Mouse (Mus musculus) liver, embryonic 11.5 days (tissue): ENCODE data around the gene Smurf2. TPM values are rescaled to one million over a fixed set of nuclear protein-coding genes. Genes with fewer than 3 reads are reported as not detected.
"Not testable (repeated sequence)": the region's sequence is repeated elsewhere in the genome, so short reads cannot be mapped to it uniquely, and the experiment has no call there.

Experiments
- ATAC-seq: fragments of 200-750 bp; cut with Nextera tagmentation; replicated peaks from 2 replicates; pipeline ENCODE4 v1.8.0; 2017; ENCODE audit warnings: moderate number of reproducible peaks, mild to moderate bottlenecking, moderate TSS enrichment, moderate library complexity; ENCODE audit not compliant: low FRiP score
- DNase-seq: peaks from one replicate; pipeline ENCODE4 v3.0.0-alpha.2; 2017; ENCODE audit warnings: low spot score
- H3K27ac ChIP-seq: fragments of 300-500 bp; sonication (generic); 2 replicates; pipeline ENCODE4 v1.5.1; 2014; ENCODE audit warnings: mild to moderate bottlenecking, low read depth, low read length, control low read depth
- H3K27me3 ChIP-seq: fragments of 300-500 bp; sonication (generic); replicated peaks from 2 replicates; pipeline ENCODE4 v1.6.1; 2014; ENCODE audit warnings: low read length, mixed read lengths; ENCODE audit not compliant: control insufficient read depth, insufficient read depth
- H3K36me3 ChIP-seq: fragments of 300-500 bp; sonication (generic); 2 replicates; pipeline ENCODE4 v1.6.1; 2014; ENCODE audit warnings: mild to moderate bottlenecking, low read length, moderate library complexity, mixed read lengths; ENCODE audit not compliant: control insufficient read depth, insufficient read depth
- H3K4me1 ChIP-seq: fragments of 300-500 bp; sonication (generic); replicated peaks from 2 replicates; pipeline ENCODE4 v1.6.1; 2014; ENCODE audit warnings: low read length, mixed read lengths; ENCODE audit not compliant: control insufficient read depth, insufficient read depth
- H3K4me2 ChIP-seq: fragments of 300-500 bp; sonication (generic); 2 replicates; pipeline ENCODE4 v1.6.1; 2014; ENCODE audit warnings: mild to moderate bottlenecking, control low read depth, moderate library complexity
- H3K4me3 ChIP-seq: fragments of 300-500 bp; sonication (generic); 2 replicates; pipeline ENCODE4 v1.5.1; 2014; ENCODE audit warnings: low read depth, low read length, control low read depth
- H3K9ac ChIP-seq: fragments of 300-500 bp; sonication (generic); 2 replicates; pipeline ENCODE4 v1.6.1; 2014; ENCODE audit warnings: low read depth, low read length, control low read depth
- H3K9me3 ChIP-seq: fragments of 300-500 bp; sonication (generic); 2 replicates; pipeline ENCODE4 v1.6.1; 2016; ENCODE audit warnings: low read length, inconsistent platforms, mixed read lengths; ENCODE audit not compliant: control insufficient read depth
- WGBS: fragments of 180-500 bp; shearing (Covaris S2); extraction: QIAGEN DNeasy Blood & Tissue Kit; methylation state at CpG from one replicate; pipeline ENCODE4 v1.1.7; 2014; 5-methylcytosine and 5-hydroxymethylcytosine counted together
- polyA plus RNA-seq: library from polyadenylated mRNA; unstranded; fragments of >200 nt; fragmentation: Nextera tagmentation; extraction: Ambion mirVana; gene quantifications from 2 replicates; pipeline ENCODE4 v1.2.1, GENCODE M21; 2014

Smurf2 gene
- polyA plus RNA-seq, 1 experiment from 2014 or later = 9.6 TPM

- Histone ChIP-seq H3K27ac (peak overlapping the region; percentile 99), H3K4me3 (peak overlapping the region; percentile 94), H3K27me3 (no peaks in the 10 kb centered on the region), H3K9ac (peak overlapping the region; percentile 100), H3K9me3 (no peaks in the 10 kb centered on the region), H3K36me3 (peaks cover 31% of the 10 kb centered on the region), H3K4me1 (peaks cover 4% of the 10 kb centered on the region; the same call in 1 of the 2 replicates), H3K4me2 (peak overlapping the region; percentile 88)
- ATAC-seq (peak; percentile 77), DNase-seq (peak; percentile 100)
- under 1% methylated on average over 79 of the region's 79 CpGs for WGBS
These were observed 132.3 kb downstream of the Smurf2 start for GRCm38 (mm10) chr11:106788026-106788774.

DNA sequence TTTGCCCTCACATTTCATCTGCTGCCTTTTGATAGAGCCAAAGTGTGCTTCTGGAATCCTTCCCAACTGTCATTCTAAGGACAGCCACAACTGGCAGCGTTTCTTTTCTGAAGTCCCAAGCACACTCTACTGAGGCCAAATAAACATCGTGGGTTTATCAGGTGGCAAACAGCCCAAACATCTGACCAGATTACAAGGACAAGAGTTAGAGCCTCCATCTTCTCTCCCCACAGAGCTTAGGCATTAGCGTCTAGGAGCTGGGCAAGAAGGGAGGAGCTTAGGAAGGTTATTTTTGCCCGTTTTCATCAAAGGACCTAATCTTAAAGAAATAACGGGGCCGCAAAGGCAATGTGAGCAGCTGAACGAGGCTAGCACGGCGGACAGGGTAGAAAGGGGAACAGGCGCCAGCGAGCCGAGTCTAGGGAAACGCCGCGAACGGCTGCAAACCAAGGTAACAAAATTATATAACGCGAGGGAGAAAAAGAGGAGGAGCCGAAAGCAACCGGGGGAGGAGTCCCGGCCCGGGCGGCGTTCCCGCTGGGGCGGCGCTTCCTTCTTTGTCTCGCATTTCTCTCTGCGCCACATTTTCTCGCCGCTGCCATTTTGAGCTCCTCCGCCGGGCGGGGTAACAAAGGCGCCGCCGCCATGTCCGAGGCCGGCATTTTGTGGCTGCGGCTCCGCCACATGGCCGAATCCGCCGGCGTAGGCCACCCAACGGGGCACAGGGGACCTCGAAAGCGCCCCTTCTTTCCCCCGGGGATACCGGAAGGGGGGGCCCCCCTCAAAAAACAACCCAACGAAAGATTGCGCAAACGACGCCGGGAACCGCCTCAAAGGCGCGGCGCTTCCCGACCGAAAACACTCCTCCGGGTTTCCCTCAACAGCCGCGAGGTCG, 133.1 kb downstream of the Smurf2 start:
- peak overlapping the region; percentile 94 for H3K4me3 ChIP-seq
- under 1% methylated on average over 65 of the region's 65 CpGs for WGBS
- peaks cover 36% of the 10 kb centered on the region for H3K36me3 ChIP-seq
- DNase-seq (peak; percentile 83), ATAC-seq (peak; percentile 35)
- H3K9me3 ChIP-seq = no peaks in the 10 kb centered on the region
- peak overlapping the region; percentile 100 for H3K9ac ChIP-seq
- peaks cover 4% of the 10 kb centered on the region; the same call in 1 of the 2 replicates for H3K4me1 ChIP-seq
- peak overlapping the region; percentile 99 for H3K27ac ChIP-seq
- peak overlapping the region; percentile 94 for H3K4me2 ChIP-seq
- no peaks in the 10 kb centered on the region for H3K27me3 ChIP-seq

GRCm38 (mm10) chr11:106785043-106785442, 135.5 kb downstream of the Smurf2 start:
- no peak overlapping the region for H3K4me3 ChIP-seq
- 91% methylated on average over 1 of the region's 1 CpGs for WGBS

GRCm38 (mm10) chr11:106784476-106784875, 136.0 kb downstream of the Smurf2 start:
- DNase-seq = no peak
- no peak for ATAC-seq

More at GRCm38 (mm10) chr11:106785043-106785442, 135.5 kb downstream of the Smurf2 start:
- Histone ChIP-seq H3K27ac (no peak overlapping the region), H3K9me3 (no peaks in the 10 kb centered on the region), H3K4me1 (peaks cover 2% of the 10 kb centered on the region; the same call in 1 of the 2 replicates), H3K27me3 (no peaks in the 10 kb centered on the region), H3K36me3 (peaks cover 44% of the 10 kb centered on the region), H3K4me2 (no peak overlapping the region), H3K9ac (no peak overlapping the region)
- ATAC-seq (no peak), DNase-seq (no peak)

DNA sequence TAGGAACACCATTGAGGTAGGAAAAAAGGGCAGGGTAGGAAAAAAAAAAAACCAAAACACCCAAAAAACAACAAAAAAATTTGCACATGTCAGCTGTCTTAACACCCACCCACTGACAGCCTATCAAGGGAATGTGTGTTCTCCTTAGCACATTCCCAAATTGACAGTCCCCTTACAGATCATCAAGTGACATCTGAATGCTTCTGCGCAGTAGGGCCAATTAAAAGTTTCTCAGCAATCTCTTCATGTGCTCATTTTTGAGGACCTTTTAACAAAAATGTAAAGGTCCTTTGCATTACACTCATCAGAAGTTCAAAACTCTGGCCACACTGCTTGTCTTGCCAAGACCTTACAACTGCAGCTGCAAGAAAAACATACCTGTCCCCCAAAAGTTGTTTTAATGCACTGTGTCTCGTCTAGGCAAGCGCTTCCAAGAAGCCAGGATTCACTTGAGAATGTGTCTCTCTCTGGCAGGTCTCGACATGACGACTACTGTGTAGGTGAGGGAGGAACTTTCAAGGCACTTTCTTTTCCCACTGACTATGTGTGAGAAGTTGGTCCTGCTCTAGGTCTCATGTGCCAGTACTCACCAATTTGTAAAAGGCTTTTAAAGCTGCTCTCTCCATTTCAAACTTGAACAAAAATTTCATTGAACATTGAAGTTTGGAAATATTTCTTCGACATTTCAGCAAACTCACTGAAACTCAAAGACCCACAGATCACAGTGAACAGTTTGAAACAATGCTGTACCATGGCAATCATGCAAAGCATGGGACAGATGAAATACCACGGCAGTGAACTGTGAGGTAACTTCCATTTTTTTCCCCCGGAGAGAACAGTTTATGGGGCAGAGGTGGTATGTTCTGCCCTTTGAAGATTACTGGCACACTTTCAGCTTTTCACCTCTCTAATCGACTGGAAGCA, 137.4 kb downstream of the Smurf2 start:
- Histone ChIP-seq H3K27ac (peak overlapping the region; percentile 1; the same call in 1 of the 2 replicates), H3K9ac (no peak overlapping the region), H3K9me3 (no peaks in the 10 kb centered on the region), H3K4me3 (no peak overlapping the region), H3K36me3 (peaks cover 47% of the 10 kb centered on the region), H3K27me3 (no peaks in the 10 kb centered on the region), H3K4me1 (peaks cover 7% of the 10 kb centered on the region), H3K4me2 (no peak overlapping the region)
- DNase-seq (no peak), ATAC-seq (no peak)
- 82% methylated on average over 9 of the region's 9 CpGs for WGBS

More at GRCm38 (mm10) chr11:106784476-106784875, 136.0 kb downstream of the Smurf2 start:
- H3K4me1 ChIP-seq = peaks cover 7% of the 10 kb centered on the region
- no peak overlapping the region for H3K9ac ChIP-seq
- peaks cover 47% of the 10 kb centered on the region for H3K36me3 ChIP-seq
- H3K4me3 ChIP-seq = no peak overlapping the region
- no peak overlapping the region for H3K27ac ChIP-seq
- 82% methylated on average over 2 of the region's 2 CpGs for WGBS
- no peak overlapping the region for H3K4me2 ChIP-seq
- no peaks in the 10 kb centered on the region for H3K9me3 ChIP-seq
- no peaks in the 10 kb centered on the region for H3K27me3 ChIP-seq

DNA sequence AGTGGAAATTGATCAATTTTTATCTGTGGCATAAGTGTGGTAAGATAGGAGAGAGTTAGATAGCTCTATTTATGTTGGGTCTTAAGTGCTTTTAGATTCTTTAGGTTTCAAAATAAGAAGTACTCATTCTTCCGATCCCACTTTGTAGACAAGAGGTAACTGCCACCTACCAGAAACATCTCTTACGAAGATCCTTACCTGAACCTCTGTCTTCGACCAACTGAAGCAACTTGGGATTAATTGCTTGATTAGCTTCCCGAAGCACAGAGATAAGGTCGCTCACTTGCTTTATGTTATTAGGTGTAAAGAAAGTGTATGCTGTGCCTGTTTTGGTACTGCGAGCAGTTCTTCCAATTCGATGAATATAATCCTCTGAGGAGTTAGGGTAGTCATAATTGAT, 138.2 kb downstream of the Smurf2 start:
- not testable (repeated sequence) for DNase-seq, H3K27ac ChIP-seq, H3K27me3 ChIP-seq, ATAC-seq, H3K9ac ChIP-seq, H3K4me2 ChIP-seq, H3K4me3 ChIP-seq, H3K9me3 ChIP-seq
- Histone ChIP-seq H3K36me3 (peaks cover 47% of the 10 kb centered on the region), H3K4me1 (peaks cover 13% of the 10 kb centered on the region)
- WGBS = 88% methylated on average over 7 of the region's 7 CpGs

DNA sequence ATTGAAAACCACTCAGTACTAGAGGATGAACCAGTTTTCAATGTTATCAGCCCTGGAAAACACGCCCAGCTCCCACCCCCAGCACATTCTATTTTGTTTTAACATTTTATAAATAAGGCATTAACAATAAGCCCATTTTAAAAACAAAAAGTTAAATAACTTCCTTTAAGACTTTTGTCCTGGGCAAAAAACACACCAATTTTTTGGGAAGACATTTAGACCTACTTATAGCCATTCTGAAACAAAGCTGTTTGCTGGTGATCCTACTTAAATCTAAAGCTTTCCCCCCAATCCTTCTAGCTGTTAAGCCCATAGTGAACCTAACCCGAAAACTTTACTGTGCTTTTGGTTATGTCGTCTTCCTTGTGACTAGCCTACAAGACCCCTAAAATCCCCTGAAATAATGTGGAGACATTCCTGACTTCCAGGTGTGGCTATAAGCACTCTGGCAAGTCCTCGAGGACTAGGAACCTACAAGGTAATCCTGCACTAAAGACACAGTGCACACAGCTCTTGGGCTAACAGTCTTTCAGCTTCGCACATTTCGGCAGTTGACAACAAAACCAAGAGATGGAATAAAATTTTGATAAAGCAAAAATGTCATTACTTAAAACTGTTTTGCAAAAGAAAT, 139.8 kb downstream of the Smurf2 start:
- no peaks in the 10 kb centered on the region for H3K9me3 ChIP-seq
- ATAC-seq (no peak), DNase-seq (no peak)
- peaks cover 43% of the 10 kb centered on the region for H3K36me3 ChIP-seq
- no peak overlapping the region for H3K9ac ChIP-seq
- no peaks in the 10 kb centered on the region for H3K27me3 ChIP-seq
- H3K27ac ChIP-seq = peak overlapping the region; percentile 1; the same call in 1 of the 2 replicates
- 84% methylated on average over 6 of the region's 6 CpGs for WGBS
- H3K4me2 ChIP-seq = peak overlapping the region; percentile 78
- H3K4me3 ChIP-seq = peak overlapping the region; percentile 87; the same call in 1 of the 2 replicates
- H3K4me1 ChIP-seq = peaks cover 13% of the 10 kb centered on the region
